In genomic region chr16:33516807-33517565, GRCm38 (mm10) we compare ENCODE assay signal across 9 mouse cellular contexts. TPM values are rescaled to one million over a fixed set of nuclear protein-coding genes. Genes with fewer than 3 reads are reported as not detected.
DNase-seq lines count a peak whose midpoint lies in the region; ATAC-seq and TF ChIP-seq lines count a peak whose summit lies in the region.
"Had no signal": no experiment of that assay in that cellular context is flagged by ENCODE, and none has a peak within 500 bp of the region (broad histone marks: within the 10 kb centered on the region; RNA-seq: fewer than 3 reads in every experiment).

Gene Slc12a8, plus strand, starts transcription at chr16:33517328.

- peak within 1 kb of the TSS; percentile 86 for H3K4me2 ChIP-seq in embryonic facial prominence, embryonic 15.5 days (replicated peaks)
- H3K4me2 ChIP-seq in stomach, postnatal 0 days (replicated peaks; ENCODE audit: low read depth), result peak within 1 kb of the TSS; percentile 71

- no peak for TF ChIP-seq CTCF in stomach, postnatal 0 days (IDR thresholded peaks at IDR 0.05; ENCODE audit: low read depth)

- no peak within 1 kb of the TSS for H3K27ac ChIP-seq in embryonic facial prominence, embryonic 15.5 days (replicated peaks)
- H3K27ac ChIP-seq in midbrain, embryonic 10.5 days (replicated peaks), result peak within 1 kb of the TSS; percentile 86
- H3K27ac ChIP-seq in stomach, postnatal 0 days (replicated peaks), result 0 out of 2 replicates have a peak within 1 kb of the TSS, but pooled peaks have one; percentile 35

- ATAC-seq in embryonic facial prominence, embryonic 15.5 days (ENCODE audit: insufficient number of reproducible peaks, low FRiP score, low TSS enrichment, low read depth), result peak; percentile 59; the same call in 1 of the 2 replicates
- ATAC-seq in stomach, postnatal 0 days (ENCODE audit: low FRiP score, low TSS enrichment), result peak; percentile 48
- ATAC-seq: Patski had no signal

- peak within 1 kb of the TSS; percentile 3; the same call in 1 of the 2 replicates for H3K9ac ChIP-seq in embryonic facial prominence, embryonic 15.5 days
- H3K9ac ChIP-seq in stomach, postnatal 0 days (ENCODE audit: low read length), result peak within 1 kb of the TSS; percentile 54

- 4% methylated on average over 27 of the region's 27 CpGs for WGBS in embryonic facial prominence, embryonic 15.5 days
- 5% methylated on average over 27 of the region's 27 CpGs for WGBS in midbrain, embryonic 10.5 days
- WGBS in stomach, postnatal 0 days, result 5% methylated on average over 26 of the region's 27 CpGs

- intact Hi-C loops in heart, postnatal 36 days (cut with DNase I), result no loop called here

- peaks cover 17% of the 10 kb centered on the region for H3K4me1 ChIP-seq in embryonic facial prominence, embryonic 15.5 days
- peaks cover 19% of the 10 kb centered on the region for H3K4me1 ChIP-seq in midbrain, embryonic 10.5 days
- peaks cover 10% of the 10 kb centered on the region for H3K4me1 ChIP-seq in stomach, postnatal 0 days (replicated peaks; ENCODE audit: control insufficient read depth, insufficient read depth)

- H3K36me3 ChIP-seq in embryonic facial prominence, embryonic 15.5 days, result no peaks in the 10 kb centered on the region
- H3K36me3 ChIP-seq in midbrain, embryonic 10.5 days, result no peaks in the 10 kb centered on the region
- H3K36me3 ChIP-seq in stomach, postnatal 0 days (ENCODE audit: control insufficient read depth, insufficient read depth, low read length), result no peaks in the 10 kb centered on the region

- no peaks in the 10 kb centered on the region for H3K9me3 ChIP-seq in embryonic facial prominence, embryonic 15.5 days (replicated peaks)
- H3K9me3 ChIP-seq in midbrain, embryonic 10.5 days (replicated peaks), result no peaks in the 10 kb centered on the region
- H3K9me3 ChIP-seq in stomach, postnatal 0 days (ENCODE audit: control insufficient read depth, low read length), result no peaks in the 10 kb centered on the region

- H3K27me3 ChIP-seq in embryonic facial prominence, embryonic 15.5 days, result no peaks in the 10 kb centered on the region
- H3K27me3 ChIP-seq in midbrain, embryonic 10.5 days (ENCODE audit: low read depth, poor library complexity, severe bottlenecking), result peaks cover 13% of the 10 kb centered on the region
- no peaks in the 10 kb centered on the region for H3K27me3 ChIP-seq in stomach, postnatal 0 days (ENCODE audit: control insufficient read depth, insufficient read depth, low read length)
- H3K27me3 ChIP-seq: Patski had no signal

- H3K4me3 ChIP-seq in embryonic facial prominence, embryonic 15.5 days (replicated peaks), result peak within 1 kb of the TSS; percentile 41
- peak within 1 kb of the TSS; percentile 54 for H3K4me3 ChIP-seq in midbrain, embryonic 10.5 days
- H3K4me3 ChIP-seq in stomach, postnatal 0 days (ENCODE audit: low read depth, low read length), result peak within 1 kb of the TSS; percentile 36

- peak; percentile 12 for DNase-seq in thymus, postnatal 14 days
- no peak for DNase-seq in thymus, postnatal 25 days
- peak; percentile 14 to 26 for DNase-seq in heart, postnatal 36 days
- DNase-seq in layer of hippocampus, postnatal 14 days (ENCODE audit: low spot score in 2 of 2), result peak; percentile 29 to 74
- DNase-seq in midbrain, embryonic 10.5 days (ENCODE audit: low spot score), result peak; percentile 48
- DNase-seq in stomach, postnatal 0 days (ENCODE audit: low spot score), result peak; percentile 76
- no peak for DNase-seq in ovary, adult 18-20 months (ENCODE audit: low spot score)

- TF ChIP-seq EP300 in stomach, postnatal 0 days (optimal IDR thresholded peaks at IDR 0.05), result no peak

RNA-seq across cellular contexts. Expression of gene Slc12a8, which starts in this region (rescaled TPM):
- polyA plus RNA-seq in embryonic facial prominence, embryonic 15.5 days (2015; fragmentation: Nextera tagmentation; extraction: Ambion mirVana), result 0.79 and 0.91 TPM in 2 replicates
- total RNA-seq in heart, postnatal 36 days (2021), result under 1 TPM; 0.43 to 0.44 TPM
- 1 to 10 TPM; 1.1 to 1.9 TPM for total RNA-seq in layer of hippocampus, postnatal 14 days (2021)
- polyA plus RNA-seq in midbrain, embryonic 10.5 days (2016; fragmentation: Nextera tagmentation; extraction: Ambion mirVana), result 1.5 and 1.9 TPM in 2 replicates
- polyA plus RNA-seq in stomach, postnatal 0 days (2015; fragmentation: Nextera tagmentation; extraction: Ambion mirVana), result 3.0 and 4.0 TPM in 2 replicates

Comparison
In these comparisons a context has a peak if more than half of its experiments do, and no peak if none do; other contexts are left out.
1. DNase-seq: peak in thymus, postnatal 14 days (single experiment), layer of hippocampus, postnatal 14 days (2 of 2), midbrain, embryonic 10.5 days (single experiment) and stomach, postnatal 0 days (single experiment); none in thymus, postnatal 25 days (single experiment) and ovary, adult 18-20 months (single experiment).
2. Peak in ATAC-seq, H3K4me3 ChIP-seq, H3K9ac ChIP-seq and H3K4me2 ChIP-seq in embryonic facial prominence, embryonic 15.5 days; RNA of the gene not detected or under 1 TPM.
3. Peak in DNase-seq in heart, postnatal 36 days; RNA of the gene not detected or under 1 TPM.
4. Peak in every context shown above with its lines, with median percentiles within 50 percentile points of each other: H3K4me3 ChIP-seq.